Mouse (Mus musculus) embryonic stem cell, embryonic (primary cell): ENCODE data around the gene Apopt1.

Source experiments
- CTCF ChIA-PET, 4 experiments: fragments of 300-600 bp in 2 of 4; fragments of 350-600 bp in 2 of 4; sonication (Branson Sonifier 250); formaldehyde crosslinking; loops; one replicate each; lab custom pipeline; 2022; ENCODE audit warnings: inconsistent platforms in 2 of 4; lab: Charles Lee
- POLR2A ChIA-PET, 4 experiments: fragments of 300-600 bp in 2 of 4; fragments of 350-600 bp in 2 of 4; sonication (Branson Sonifier 250); formaldehyde crosslinking; loops; one replicate each; lab custom pipeline; 2022; ENCODE audit warnings: antibody characterized with exemption in 4 of 4, inconsistent platforms in 1 of 4; lab: Charles Lee

Gene Apopt1

DNA sequence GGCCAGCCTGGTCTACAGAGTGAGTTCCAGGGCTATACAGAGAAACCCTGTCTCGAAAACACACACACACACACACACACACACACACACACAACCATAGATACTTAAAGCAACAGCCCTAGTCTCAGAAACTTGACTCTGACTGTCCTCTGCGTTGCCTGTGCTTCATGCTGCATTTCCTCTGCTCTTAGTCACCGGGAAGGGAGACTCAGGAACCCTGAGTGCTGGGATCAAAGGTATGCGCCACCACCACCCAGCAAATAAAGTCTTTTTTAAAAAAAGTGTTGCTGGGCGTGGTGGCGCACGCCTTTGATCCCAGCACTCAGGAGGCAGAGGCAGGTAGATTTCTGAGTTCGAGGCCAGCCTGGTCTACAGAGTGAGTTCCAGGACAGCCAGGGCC is 23.6 kb downstream of the Apopt1 start:
- CTCF ChIA-PET, result interaction anchor here in 2 of 4 experiments (0.7 to 0.9 kb wide), 4 partner anchors 15 to 276 kb away, joined by 3 to 7 read pairs (median 4); partner anchors contain the start of gene Xrcc3 (in 1 of the 2)
- POLR2A ChIA-PET, result interaction anchor here in 3 of 4 experiments (0.7 to 1.5 kb wide), 5 partner anchors 8 to 194 kb away, joined by 3 to 14 read pairs (median 4); no protein-coding TSS in a partner anchor

GRCm38 (mm10) chr12:111737370-111737769 is 24.3 kb downstream of the Apopt1 start:
- CTCF ChIA-PET, result interaction anchor here in 2 of 4 experiments (0.6 to 0.9 kb wide), 5 partner anchors 16 to 275 kb away, joined by 3 to 9 read pairs (median 4); partner anchors contain the start of gene Xrcc3 (in 1 of the 2)
- POLR2A ChIA-PET, result interaction anchor here in 3 of 4 experiments (0.7 to 1.5 kb wide), 5 partner anchors 9 to 195 kb away, joined by 3 to 14 read pairs (median 4); no protein-coding TSS in a partner anchor

DNA sequence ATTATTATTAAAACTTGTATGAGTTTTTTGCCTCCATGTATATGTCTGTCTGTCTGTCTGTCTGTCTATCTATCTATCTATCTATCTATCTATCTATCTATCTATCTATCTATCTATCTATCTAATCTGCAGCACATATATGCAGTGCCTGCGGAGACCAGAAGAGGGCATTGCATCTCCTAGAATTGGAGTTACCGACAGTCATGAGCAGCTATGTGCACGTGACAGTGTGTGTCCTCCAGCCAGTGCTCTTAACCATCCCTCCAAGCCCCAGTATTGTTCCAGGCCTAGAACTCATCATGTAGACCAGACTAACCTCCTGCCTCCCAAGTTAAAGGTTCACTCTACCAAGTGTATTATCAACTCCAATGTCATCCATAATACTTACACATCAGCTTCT is 25.7 kb downstream of the Apopt1 start:
- POLR2A ChIA-PET, result interaction anchor here (0.5 to 2.1 kb wide), 23 partner anchors 10 to 273 kb away, joined by 3 to 12 read pairs (median 4); partner anchors contain the start of genes Ckb (in 2 of the 4), Eif5 (in 1 of the 4) and Klc1 (in 1 of the 4)
- CTCF ChIA-PET, result interaction anchor here (0.6 to 1.8 kb wide), 48 partner anchors 8 to 956 kb away, joined by 3 to 17 read pairs (median 4); partner anchors contain the start of genes Klc1 (in 1 of the 4), Xrcc3 (in 1 of the 4) and Zfyve21 (in 1 of the 4)

DNA sequence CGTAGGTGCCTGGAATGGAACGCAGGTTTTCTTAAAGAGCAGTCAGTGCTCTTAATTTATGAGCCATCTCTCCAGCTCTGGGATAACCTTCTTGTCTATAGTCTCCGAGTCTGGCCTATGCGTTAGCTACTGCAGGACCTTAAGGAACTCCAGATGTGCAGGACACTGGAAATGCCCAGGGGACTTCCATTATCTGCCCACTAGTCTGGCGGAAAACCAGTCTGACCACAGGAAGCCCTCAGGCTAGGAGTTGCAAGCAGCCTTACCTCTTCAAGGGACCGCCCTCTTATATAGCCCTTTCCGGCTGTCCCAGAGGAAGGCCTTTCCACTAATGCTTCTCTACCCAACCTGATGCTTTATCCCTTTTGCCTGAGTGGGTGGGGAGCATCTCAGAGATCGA is 28.3 kb downstream of the Apopt1 start:
- CTCF ChIA-PET, result no interaction called here

DNA sequence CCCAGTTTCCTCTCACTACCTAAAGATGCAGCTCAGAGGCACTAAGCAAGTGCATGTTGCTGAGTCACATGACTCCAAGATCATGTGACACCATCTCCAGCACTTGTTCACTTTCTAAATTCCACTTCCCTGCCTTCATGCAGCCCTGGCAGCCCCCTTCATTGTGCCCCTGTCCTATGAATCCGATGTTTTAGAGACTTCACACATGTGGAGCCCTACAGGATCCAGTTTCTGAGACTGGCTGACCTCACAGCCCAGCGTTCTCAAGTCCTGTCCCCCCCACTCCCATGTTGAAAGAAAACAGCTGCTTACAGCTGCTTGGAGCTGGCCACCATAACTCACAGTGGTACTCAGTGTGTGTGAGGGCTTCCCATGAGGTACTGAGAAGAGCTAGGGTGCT is 30.4 kb downstream of the Apopt1 start:
- POLR2A ChIA-PET, result interaction anchor here in 3 of 4 experiments (0.6 to 4.9 kb wide), 23 partner anchors 8 to 195 kb away, joined by 3 to 53 read pairs (median 4); partner anchors contain the start of genes Klc1 (in 2 of the 3), Ckb (in 1 of the 3), Xrcc3 (in 1 of the 3) and Zfyve21 (in 1 of the 3)
- CTCF ChIA-PET, result interaction anchor here in 3 of 4 experiments (0.5 to 0.6 kb wide), 4 partner anchors 12 to 494 kb away, joined by 3 read pairs; no protein-coding TSS in a partner anchor

More for the DNA sequence above, 28.3 kb downstream of the Apopt1 start:
- POLR2A ChIA-PET, result interaction anchor here in 1 of 4 experiments (0.9 kb wide), 1 partner anchor 76 kb away, joined by 3 read pairs; no protein-coding TSS in a partner anchor

DNA sequence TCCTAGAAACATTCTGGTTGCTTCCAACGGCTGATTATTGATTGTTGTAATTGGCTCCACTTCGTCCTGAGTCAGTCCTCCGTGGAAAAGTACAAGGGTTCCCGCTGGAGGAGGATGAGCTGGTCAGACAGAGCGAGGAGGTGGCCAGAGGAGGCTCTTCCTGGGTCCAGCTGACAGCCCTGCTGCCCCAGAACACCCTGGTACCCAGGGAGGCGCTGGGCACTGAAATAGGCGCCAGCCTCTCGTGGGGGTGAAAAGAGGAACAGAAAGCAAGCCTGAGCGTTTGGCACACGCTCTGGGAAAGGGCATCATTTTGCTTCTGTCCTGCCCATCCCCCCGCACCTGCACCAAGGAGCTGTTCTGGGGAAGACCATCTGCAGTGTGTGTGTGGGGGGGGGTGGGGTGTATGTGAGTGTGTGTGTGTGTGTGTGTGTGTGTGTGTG is 30.9 kb downstream of the Apopt1 start:
- ChIA-PET POLR2A (interaction anchor here in 2 of 4 experiments (1.0 to 4.9 kb wide), 25 partner anchors 9 to 108 kb away, joined by 3 to 53 read pairs (median 7); partner anchors contain the start of genes Ckb (in 2 of the 2), Klc1 (in 2 of the 2), Xrcc3 (in 1 of the 2) and Zfyve21 (in 1 of the 2)), CTCF (interaction anchor here in 1 of 4 experiments (0.5 kb wide), 2 partner anchors 80 to 134 kb away, joined by 3 to 8 read pairs; no protein-coding TSS in a partner anchor)

- POLR2A ChIA-PET, result interaction anchor here in 3 of 4 experiments (0.6 to 4.9 kb wide), 38 partner anchors 9 to 1258 kb away, joined by 3 to 53 read pairs (median 6); partner anchors contain the start of genes Klc1 (in 3 of the 3), Ckb (in 2 of the 3), Zfyve21 (in 2 of the 3) and Apopt1 (in 1 of the 3)
- CTCF ChIA-PET, result interaction anchor here in 2 of 4 experiments (0.7 kb wide), 2 partner anchors 12 to 25 kb away, joined by 3 read pairs; no protein-coding TSS in a partner anchor
Observed at GRCm38 (mm10) chr12:111745274-111745673, 32.2 kb downstream of the Apopt1 start.

DNA sequence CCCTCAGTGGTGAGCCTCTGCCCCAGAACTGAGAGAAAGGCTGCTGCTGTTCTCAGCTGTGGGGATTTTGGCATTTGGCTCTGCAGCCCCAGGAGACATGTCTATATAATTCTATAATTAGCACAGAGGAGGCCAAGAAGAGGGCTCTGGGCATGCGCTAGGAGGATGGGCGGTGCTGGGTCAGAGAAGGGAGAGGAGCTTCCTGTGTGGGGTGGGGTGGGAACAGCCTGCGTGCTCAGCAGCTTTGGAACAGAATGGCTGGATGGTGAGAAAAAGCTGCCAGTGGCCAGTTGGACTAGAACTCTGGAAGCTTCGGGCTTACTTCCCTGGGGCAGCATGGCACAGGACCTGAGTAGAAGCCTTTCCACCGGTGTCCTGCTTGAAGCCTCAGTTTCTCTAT is 33.0 kb downstream of the Apopt1 start:
- ChIA-PET CTCF (interaction anchor here in 3 of 4 experiments (0.5 to 1.3 kb wide), 6 partner anchors 7 to 400 kb away, joined by 3 to 4 read pairs (median 3); partner anchors contain the start of gene Kif26a (in 1 of the 3)), POLR2A (interaction anchor here in 3 of 4 experiments (0.6 to 4.9 kb wide), 29 partner anchors 8 to 345 kb away, joined by 3 to 53 read pairs (median 6); partner anchors contain the start of genes Ckb (in 2 of the 3), Eif5 (in 2 of the 3), Klc1 (in 2 of the 3) and Zfyve21 (in 2 of the 3))

DNA sequence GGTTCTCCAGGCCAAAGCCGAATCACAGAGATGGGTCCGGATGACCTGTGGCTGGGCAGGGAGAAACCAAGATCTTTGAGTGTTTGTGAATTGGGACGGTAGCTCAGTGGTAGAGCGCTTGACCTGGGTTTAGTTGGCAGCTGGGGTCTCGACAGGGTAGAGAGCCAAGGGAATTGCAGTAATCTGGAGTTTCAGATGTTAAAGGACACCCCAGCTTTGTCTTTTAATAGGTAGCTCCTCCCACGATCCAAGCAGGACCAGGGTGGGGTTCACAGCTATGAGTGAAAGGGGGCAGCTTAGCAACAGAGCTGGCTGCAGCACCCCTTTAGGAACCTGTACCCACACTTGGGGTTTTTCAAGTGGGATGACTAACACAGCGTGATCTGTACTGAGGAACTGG is 34.4 kb downstream of the Apopt1 start:
- POLR2A ChIA-PET, result interaction anchor here in 3 of 4 experiments (0.5 to 4.9 kb wide), 11 partner anchors 11 to 76 kb away, joined by 3 to 53 read pairs (median 3); partner anchors contain the start of genes Apopt1 (in 1 of the 3), Bag5 (in 1 of the 3), Klc1 (in 1 of the 3) and Xrcc3 (in 1 of the 3)
- CTCF ChIA-PET, result interaction anchor here in 3 of 4 experiments (0.6 to 1.4 kb wide), 6 partner anchors 8 to 170 kb away, joined by 3 to 8 read pairs (median 3); partner anchors contain the start of gene Klc1 (in 1 of the 3)

GRCm38 (mm10) chr12:111750739-111751138 is 37.7 kb downstream of the Apopt1 start:
- ChIA-PET POLR2A (interaction anchor here in 1 of 4 experiments (2.8 kb wide), 1 partner anchor 7 kb away, joined by 7 read pairs; the partner anchor contains the start of gene Klc1), CTCF (no interaction called here)

GRCm38 (mm10) chr12:111752491-111752890 is 39.4 kb downstream of the Apopt1 start:
- POLR2A ChIA-PET, result interaction anchor here in 3 of 4 experiments (0.7 to 7.8 kb wide), 5 partner anchors 9 to 76 kb away, joined by 3 to 43 read pairs (median 4); no protein-coding TSS in a partner anchor
- CTCF ChIA-PET, result interaction anchor here in 1 of 4 experiments (0.7 to 1.6 kb wide), 4 partner anchors 13 to 80 kb away, joined by 3 to 6 read pairs (median 4); partner anchors contain the start of gene Ckb

GRCm38 (mm10) chr12:111753347-111753746 is 40.3 kb downstream of the Apopt1 start:
- POLR2A ChIA-PET, result interaction anchor here in 3 of 4 experiments (0.6 to 7.8 kb wide), 14 partner anchors 7 to 1076 kb away, joined by 3 to 43 read pairs (median 4); partner anchors contain the start of gene Cdca4 (in 1 of the 3)
- CTCF ChIA-PET, result interaction anchor here in 3 of 4 experiments (0.6 to 1.6 kb wide), 7 partner anchors 12 to 799 kb away, joined by 3 to 6 read pairs (median 3); no protein-coding TSS in a partner anchor

DNA sequence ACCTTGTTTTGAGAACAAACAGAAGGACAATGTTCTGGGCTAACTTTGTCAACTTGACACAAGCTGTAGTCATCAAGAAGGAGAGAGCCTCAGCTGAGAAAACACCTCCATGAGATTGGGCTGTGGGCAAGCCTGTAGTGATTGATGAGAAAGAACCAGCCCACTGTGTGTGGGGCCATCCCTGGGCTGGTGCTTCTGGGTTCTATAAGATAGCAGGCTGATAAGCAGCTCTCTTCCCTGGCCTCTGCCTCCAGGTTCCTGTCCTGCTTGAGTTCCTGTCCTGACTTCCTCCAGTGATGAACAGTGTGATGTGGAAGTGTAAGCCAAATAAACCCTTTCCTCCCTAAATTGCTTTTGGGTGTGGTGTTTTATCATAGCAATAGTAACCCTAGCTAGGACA is 41.6 kb downstream of the Apopt1 start:
- ChIA-PET POLR2A (interaction anchor here in 2 of 4 experiments (0.8 to 7.8 kb wide), 3 partner anchors 9 to 48 kb away, joined by 3 to 43 read pairs (median 5); no protein-coding TSS in a partner anchor), CTCF (interaction anchor here in 3 of 4 experiments (0.6 kb wide), 4 partner anchors 12 to 944 kb away, joined by 3 read pairs; no protein-coding TSS in a partner anchor)

DNA sequence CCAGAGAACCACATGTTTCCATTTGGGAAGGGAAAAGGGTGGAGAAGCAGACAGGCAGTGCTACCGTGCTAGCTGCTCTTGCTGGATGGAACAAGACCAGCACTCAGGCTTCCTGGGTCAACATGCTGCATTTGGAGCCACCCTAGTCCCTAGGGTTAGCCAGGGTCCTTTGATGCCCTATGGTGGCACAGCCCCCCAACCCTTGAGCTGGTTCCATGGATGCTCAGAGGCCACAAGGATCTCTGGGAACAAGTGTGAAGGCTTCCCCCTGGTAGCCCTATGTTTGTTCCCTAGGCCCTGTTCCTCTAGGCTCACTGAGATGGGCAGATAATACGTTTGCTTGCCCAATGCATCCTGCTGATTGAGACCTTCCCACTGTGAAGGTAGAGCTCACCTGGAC is 42.2 kb downstream of the Apopt1 start:
- CTCF ChIA-PET, result interaction anchor here in 2 of 4 experiments (0.6 kb wide), 3 partner anchors 12 to 943 kb away, joined by 3 read pairs; no protein-coding TSS in a partner anchor
- POLR2A ChIA-PET, result interaction anchor here in 2 of 4 experiments (2.0 to 7.8 kb wide), 2 partner anchors 9 to 11 kb away, joined by 5 to 43 read pairs; no protein-coding TSS in a partner anchor

DNA sequence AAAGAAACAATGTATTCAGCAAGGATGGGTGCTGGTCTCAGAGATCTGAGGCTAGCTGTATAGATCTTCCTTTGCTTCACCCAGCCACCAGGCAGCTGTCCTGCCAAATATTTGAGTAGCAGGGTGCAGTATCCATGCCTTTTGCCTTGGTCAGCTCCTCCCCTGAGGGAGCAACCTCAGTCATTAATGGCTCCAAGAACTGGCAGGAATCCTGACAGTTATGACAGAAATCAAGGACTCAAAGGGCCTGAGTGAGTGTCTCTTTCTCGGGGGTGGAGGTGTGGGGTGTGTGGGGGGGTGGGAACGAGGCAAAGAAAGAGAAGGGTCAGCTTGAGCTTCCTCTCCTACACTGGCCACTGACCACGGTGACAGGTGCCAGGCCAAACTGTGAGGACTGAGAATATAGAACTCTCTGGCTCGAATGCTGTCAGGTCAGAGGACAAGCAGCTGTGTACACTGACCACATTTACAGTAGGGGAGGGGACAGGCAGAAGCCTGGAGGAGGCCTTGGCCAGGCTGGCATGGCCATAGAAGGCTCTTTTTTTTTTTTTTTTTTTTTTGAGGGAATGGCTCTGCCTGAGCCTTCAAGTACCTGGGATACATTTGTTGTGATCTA is 43.1 kb downstream of the Apopt1 start:
- ChIA-PET POLR2A (interaction anchor here in 3 of 4 experiments (0.6 to 7.8 kb wide), 9 partner anchors 9 to 151 kb away, joined by 3 to 43 read pairs (median 4); partner anchors contain the start of genes Xrcc3 (in 1 of the 3) and Zfyve21 (in 1 of the 3)), CTCF (interaction anchor here in 2 of 4 experiments (0.6 to 1.0 kb wide), 5 partner anchors 10 to 120 kb away, joined by 3 to 4 read pairs (median 3); no protein-coding TSS in a partner anchor)

DNA sequence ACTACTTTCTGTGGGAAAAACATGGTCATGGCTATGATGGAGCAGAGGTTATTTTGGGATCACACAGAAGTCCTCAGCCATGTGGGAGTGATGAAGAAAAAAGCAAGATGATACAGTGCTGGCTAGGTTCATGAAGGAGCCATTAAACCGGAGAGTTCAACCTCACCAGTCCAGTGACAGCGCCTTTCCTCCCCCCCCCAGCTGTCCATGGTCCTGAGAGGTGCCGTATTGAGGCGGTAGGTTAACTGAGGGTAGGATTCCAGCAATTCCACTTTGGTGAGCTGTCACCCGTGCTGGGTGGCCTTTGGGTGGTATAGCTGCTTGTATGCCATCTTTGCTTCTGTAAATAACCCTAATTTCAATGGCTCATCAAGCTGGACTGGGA is 43.6 kb downstream of the Apopt1 start:
- CTCF ChIA-PET, result interaction anchor here in 3 of 4 experiments (0.6 to 1.0 kb wide), 6 partner anchors 9 to 120 kb away, joined by 3 to 4 read pairs (median 4); no protein-coding TSS in a partner anchor
- POLR2A ChIA-PET, result interaction anchor here (0.6 to 7.8 kb wide), 16 partner anchors 7 to 870 kb away, joined by 3 to 43 read pairs (median 4); partner anchors contain the start of genes Xrcc3 (in 1 of the 4) and Zfyve21 (in 1 of the 4)
